Mouse (Mus musculus) CH12.LX (cell line): ENCODE measurements around the gene Atp6v0b. TPM values are rescaled to one million over a fixed set of nuclear protein-coding genes. Genes with fewer than 3 reads are reported as not detected.

Experiments
- DNase-seq: peaks from one replicate; pipeline ENCODE4 v3.0.0-alpha.2; 2013; ENCODE audit errors: extremely low read depth
- H3K27ac ChIP-seq: 2 replicates; pipeline ENCODE4 v1.5.1; 2012; ENCODE audit warnings: low read depth, mild to moderate bottlenecking, control low read depth, moderate library complexity; ENCODE audit not compliant: insufficient read depth
- H3K27me3 ChIP-seq: replicated peaks from 2 replicates; pipeline ENCODE3; 2012; ENCODE audit warnings: inconsistent platforms
- H3K36me3 ChIP-seq, 2 experiments: replicated peaks in 1 of 2; 2 replicates each; pipeline versions ENCODE3 to v1.6.1; 2012; ENCODE audit warnings: inconsistent platforms in 1 of 2, low read length in 1 of 2, mild to moderate bottlenecking in 1 of 2, mixed read lengths in 1 of 2, moderate library complexity in 1 of 2; ENCODE audit not compliant: control insufficient read depth in 1 of 2, insufficient read depth in 1 of 2
- H3K4me1 ChIP-seq, 2 experiments: 2 replicates each; pipeline ENCODE4 v1.6.1; 2012; ENCODE audit warnings: inconsistent platforms in 1 of 2, moderate library complexity in 1 of 2; ENCODE audit not compliant: insufficient read depth in 2 of 2, control insufficient read depth in 1 of 2
- H3K4me2 ChIP-seq: 2 replicates; pipeline ENCODE4 v1.6.1; 2012; ENCODE audit warnings: low read depth, mild to moderate bottlenecking, control low read depth; ENCODE audit not compliant: poor library complexity, insufficient read depth, severe bottlenecking
- H3K4me3 ChIP-seq, 3 experiments: fragments of 150-350 bp in 1 of 3; sonication (generic) in 1 of 3; replicated peaks in 1 of 3; 2 replicates each; pipeline versions ENCODE3 to v1.5.1; 2011 to 2012; ENCODE audit warnings: low read depth in 2 of 3, low read length in 2 of 3, mild to moderate bottlenecking in 2 of 3, moderate library complexity in 2 of 3, control low read depth in 1 of 3, improper control_type of control experiment in 1 of 3, inconsistent platforms in 1 of 3, mixed read lengths in 1 of 3; ENCODE audit not compliant: poor library complexity in 1 of 3
- H3K79me2 ChIP-seq: replicated peaks from 2 replicates; pipeline ENCODE4 v1.6.1; 2012; ENCODE audit warnings: mild to moderate bottlenecking, moderate library complexity; ENCODE audit not compliant: control insufficient read depth, poor library complexity, insufficient read depth, severe bottlenecking; ENCODE audit errors: extremely low read depth
- H3K9ac ChIP-seq: 2 replicates; pipeline ENCODE4 v1.6.1; 2012; ENCODE audit warnings: low read depth, mild to moderate bottlenecking, control low read depth, moderate library complexity; ENCODE audit not compliant: insufficient read depth
- H3K9me3 ChIP-seq: replicated peaks from 2 replicates; pipeline ENCODE3; 2012; ENCODE audit warnings: low read length, inconsistent platforms, mixed read lengths
- BHLHE40 ChIP-seq: IDR thresholded peaks from 2 replicates; pipeline ENCODE4 v1.6.1; 2011; ENCODE audit warnings: mild to moderate bottlenecking, low read depth, low read length, improper control_type of control experiment
- CHD1 ChIP-seq: IDR thresholded peaks from 2 replicates; pipeline ENCODE4 v1.6.1; 2012; ENCODE audit warnings: low read depth, low read length, improper control_type of control experiment, inconsistent platforms
- CHD2 ChIP-seq: IDR thresholded peaks from 2 replicates; pipeline ENCODE4 v1.6.1; 2011; ENCODE audit warnings: low read length, improper control_type of control experiment
- CTCF ChIP-seq, 2 experiments: IDR thresholded peaks in 1 of 2; conservative IDR thresholded peaks in 1 of 2; 2 replicates each; pipeline ENCODE4 v1.5.1; 2011 to 2012; ENCODE audit warnings: low read depth in 2 of 2, low read length in 2 of 2, improper control_type of control experiment in 1 of 2, inconsistent platforms in 1 of 2, mild to moderate bottlenecking in 1 of 2, moderate library complexity in 1 of 2
- E2F4 ChIP-seq: IDR thresholded peaks from 2 replicates; pipeline ENCODE4 v1.6.1; 2011; ENCODE audit warnings: low read depth, low read length, improper control_type of control experiment; ENCODE audit not compliant: insufficient replicate concordance
- ELF1 ChIP-seq: IDR thresholded peaks from 2 replicates; pipeline ENCODE4 v1.6.1; 2014; ENCODE audit warnings: low read depth, mild to moderate bottlenecking, inconsistent platforms, low read length, improper control_type of control experiment
- EP300 ChIP-seq: IDR thresholded peaks from 2 replicates; pipeline ENCODE4 v1.6.1; 2011; ENCODE audit warnings: low read length, improper control_type of control experiment
- ETS1 ChIP-seq: conservative IDR thresholded peaks from 2 replicates; pipeline ENCODE4 v1.6.1; 2012; ENCODE audit warnings: low read depth, mild to moderate bottlenecking, inconsistent platforms, low read length, improper control_type of control experiment, moderate library complexity
- GABPA ChIP-seq: IDR thresholded peaks from 2 replicates; pipeline ENCODE4 v1.6.1; 2012; ENCODE audit warnings: low read depth, low read length, improper control_type of control experiment, inconsistent platforms; ENCODE audit not compliant: insufficient replicate concordance
- HCFC1 ChIP-seq: IDR thresholded peaks from 2 replicates; pipeline ENCODE4 v1.6.1; 2012; ENCODE audit warnings: low read depth, mild to moderate bottlenecking, inconsistent platforms, low read length, improper control_type of control experiment
- IRF4 ChIP-seq: IDR thresholded peaks from 2 replicates; pipeline ENCODE4 v1.6.1; 2014; ENCODE audit warnings: low read depth, mild to moderate bottlenecking, inconsistent platforms, low read length, improper control_type of control experiment
- JUN ChIP-seq: IDR thresholded peaks from 2 replicates; pipeline ENCODE4 v1.6.1; 2011; ENCODE audit warnings: low read depth, mild to moderate bottlenecking, low read length, improper control_type of control experiment, moderate library complexity; ENCODE audit not compliant: insufficient read depth
- JUND ChIP-seq: conservative IDR thresholded peaks from 2 replicates; pipeline ENCODE4 v1.6.1; 2011; ENCODE audit warnings: low read depth, low read length, improper control_type of control experiment
- KAT2A ChIP-seq: IDR thresholded peaks from 2 replicates; pipeline ENCODE4 v1.6.1; 2012; ENCODE audit warnings: low read length, improper control_type of control experiment, inconsistent platforms; ENCODE audit not compliant: insufficient replicate concordance
- MAFK ChIP-seq: IDR thresholded peaks from 2 replicates; pipeline ENCODE4 v1.6.1; 2011; ENCODE audit warnings: low read length, improper control_type of control experiment; ENCODE audit not compliant: insufficient replicate concordance
- MAX ChIP-seq: IDR thresholded peaks from 2 replicates; pipeline ENCODE4 v1.6.1; 2011; ENCODE audit warnings: low read length, improper control_type of control experiment
- MEF2A ChIP-seq: IDR thresholded peaks from 2 replicates; pipeline ENCODE4 v1.6.1; 2014; ENCODE audit warnings: low read depth, mild to moderate bottlenecking, inconsistent platforms, low read length, improper control_type of control experiment, borderline replicate concordance
- MXI1 ChIP-seq: IDR thresholded peaks from 2 replicates; pipeline ENCODE4 v1.6.1; 2011; ENCODE audit warnings: mild to moderate bottlenecking, low read depth, low read length, improper control_type of control experiment
- MYC ChIP-seq: IDR thresholded peaks from 2 replicates; pipeline ENCODE4 v1.6.1; 2011; ENCODE audit warnings: low read depth, mild to moderate bottlenecking, improper control_type of control experiment, low read length
- NELFE ChIP-seq: IDR thresholded peaks from 2 replicates; pipeline ENCODE4 v1.6.1; 2011; ENCODE audit warnings: low read depth, low read length, improper control_type of control experiment
- NRF1 ChIP-seq: IDR thresholded peaks from 2 replicates; pipeline ENCODE4 v1.6.1; 2014; ENCODE audit warnings: low read depth, mild to moderate bottlenecking, inconsistent platforms, low read length, improper control_type of control experiment, moderate library complexity
- PAX5 ChIP-seq: IDR thresholded peaks from 2 replicates; pipeline ENCODE4 v1.6.1; 2012; ENCODE audit warnings: low read length, inconsistent platforms, mixed read lengths
- POLR2A ChIP-seq: IDR thresholded peaks from 2 replicates; pipeline ENCODE4 v1.6.1; 2011; ENCODE audit warnings: low read depth, mild to moderate bottlenecking, improper control_type of control experiment, low read length
- POLR2AphosphoS2 ChIP-seq: IDR thresholded peaks from 2 replicates; pipeline ENCODE4 v1.6.1; 2011; ENCODE audit warnings: low read depth, low read length, improper control_type of control experiment
- RAD21 ChIP-seq: IDR thresholded peaks from 2 replicates; pipeline ENCODE4 v1.6.1; 2011; ENCODE audit warnings: low read depth, mild to moderate bottlenecking, low read length, improper control_type of control experiment, moderate library complexity
- RCOR1 ChIP-seq: conservative IDR thresholded peaks from 2 replicates; pipeline ENCODE4 v1.6.1; 2012; ENCODE audit warnings: low read depth, mild to moderate bottlenecking, inconsistent platforms, low read length, improper control_type of control experiment
- SIN3A ChIP-seq: IDR thresholded peaks from 2 replicates; pipeline ENCODE4 v1.6.1; 2012; ENCODE audit warnings: low read length, improper control_type of control experiment, inconsistent platforms
- SMC3 ChIP-seq: IDR thresholded peaks from 2 replicates; pipeline ENCODE4 v1.6.1; 2011; ENCODE audit warnings: low read depth, low read length, improper control_type of control experiment
- TBP ChIP-seq: conservative IDR thresholded peaks from 2 replicates; pipeline ENCODE4 v1.6.1; 2011; ENCODE audit warnings: low read depth, low read length, improper control_type of control experiment
- TCF12 ChIP-seq: IDR thresholded peaks from 2 replicates; pipeline ENCODE4 v1.6.1; 2014; ENCODE audit warnings: low read depth, mild to moderate bottlenecking, inconsistent platforms, low read length, improper control_type of control experiment
- UBTF ChIP-seq: IDR thresholded peaks from 2 replicates; pipeline ENCODE4 v1.6.1; 2012; ENCODE audit warnings: low read depth, mild to moderate bottlenecking, inconsistent platforms, low read length, improper control_type of control experiment, moderate library complexity
- USF1 ChIP-seq: IDR thresholded peaks from 2 replicates; pipeline ENCODE4 v1.6.1; 2014; ENCODE audit warnings: low read depth, mild to moderate bottlenecking, inconsistent platforms, low read length, improper control_type of control experiment
- USF2 ChIP-seq: conservative IDR thresholded peaks from 2 replicates; pipeline ENCODE4 v1.6.1; 2011; ENCODE audit warnings: low read depth, low read length, improper control_type of control experiment
- ZC3H11A ChIP-seq: IDR thresholded peaks from 2 replicates; pipeline ENCODE4 v1.6.1; 2012; ENCODE audit warnings: low read depth, mild to moderate bottlenecking, inconsistent platforms, low read length, improper control_type of control experiment
- ZKSCAN1 ChIP-seq: IDR thresholded peaks from 2 replicates; pipeline ENCODE4 v1.6.1; 2012; ENCODE audit warnings: low read depth, inconsistent platforms, low read length, improper control_type of control experiment, borderline replicate concordance
- ZMIZ1 ChIP-seq: IDR thresholded peaks from 2 replicates; pipeline ENCODE4 v1.6.1; 2012; ENCODE audit warnings: low read depth, mild to moderate bottlenecking, inconsistent platforms, low read length, improper control_type of control experiment
- ZNF384 ChIP-seq: IDR thresholded peaks from 2 replicates; pipeline ENCODE4 v1.6.1; 2012; ENCODE audit warnings: low read depth, low read length, improper control_type of control experiment, inconsistent platforms
- dilution Hi-C: fragments of 300-500 bp; cut with MboI; formaldehyde crosslinking; loops from 2 replicates; pipeline ENCODE4 v1.14.3; 2020; ENCODE audit warnings: low sequenced_read_pairs; ENCODE audit not compliant: extremely low pct_unique_long_range_greater_than_20kb, extremely low pct_ligation_motif_present
- in situ Hi-C: fragments of 300-500 bp; cut with MboI; formaldehyde crosslinking; loops from 3 replicates; pipeline ENCODE4 v1.14.3; 2019; ENCODE audit warnings: low sequenced_read_pairs, low pct_ligation_motif_present, low pct_unique_long_range_greater_than_20kb, mixed read lengths
- polyA plus RNA-seq: library from polyadenylated mRNA; unstranded; fragments of >175 nt; gene quantifications from 2 replicates; pipeline ENCODE4 v1.2.1, GENCODE M21; 2012; ENCODE audit warnings: low read depth; ENCODE audit not compliant: insufficient read length
- total RNA-seq, 2 experiments: library from RNA; depleted of rRNA; stranded (reverse); fragments of 300-350 nt in 1 of 2; fragments of >200 nt in 1 of 2; gene quantifications; 2 replicates each; pipeline ENCODE4 v1.2.3; 2012 to 2014

The Atp6v0b gene
- total and polyA plus RNA-seq, 3 experiments = 176 to 202 (median 186) TPM

DNA sequence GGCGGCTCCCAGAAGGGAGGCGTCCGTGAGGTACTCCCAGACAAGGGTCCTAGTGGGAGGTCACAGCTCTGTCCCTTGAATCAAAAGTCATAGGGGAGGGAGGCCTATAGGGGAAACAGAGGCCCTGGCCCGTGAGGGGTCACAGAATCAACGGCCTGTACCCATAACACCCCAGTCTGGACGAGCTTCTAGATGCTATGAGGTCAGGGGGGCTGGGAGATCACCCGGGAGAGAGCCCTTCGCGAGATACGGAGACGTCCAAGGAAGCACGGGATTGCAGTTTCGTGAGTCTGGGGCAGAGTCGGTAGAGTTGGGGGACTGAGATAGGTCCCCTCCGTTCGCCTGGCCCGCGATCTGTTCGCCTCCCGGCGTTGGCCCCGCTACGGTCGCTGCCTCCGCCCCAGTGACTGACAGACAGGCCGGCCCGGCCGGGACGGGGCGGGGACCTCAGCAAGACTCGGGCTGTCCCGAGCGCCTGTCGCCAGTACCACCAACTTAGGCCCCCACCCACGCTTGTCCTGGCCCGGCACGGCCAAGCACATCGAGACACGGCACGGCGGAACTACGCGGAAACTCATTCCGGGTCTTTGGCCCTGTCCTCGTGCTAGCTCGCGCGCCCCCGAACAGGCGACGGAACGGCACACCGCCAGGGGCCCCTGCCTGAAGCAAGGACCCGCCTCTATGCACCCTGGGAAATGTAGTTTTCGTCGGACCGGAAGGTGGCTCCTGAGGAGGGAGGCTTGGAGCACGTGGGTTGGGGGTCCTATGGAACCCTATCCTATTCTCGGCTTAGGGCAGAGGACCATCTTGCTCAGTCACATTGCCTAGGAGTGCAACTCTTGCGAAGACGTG, 27.7 kb upstream of the Atp6v0b start, which contains the start of gene Ipo13:
Gene Ipo13, minus strand, starts transcription at position 409 of the 852 bp plus-strand sequence.
- Histone ChIP-seq H3K36me3 (peaks cover 13 to 36% of the 10 kb centered on the region in 2 experiments), H3K4me3 (peak within 1 kb of the TSS; percentile 84 to 96 (median 86)), H3K79me2 (peaks cover 12% of the 10 kb centered on the region; the same call in 1 of the 2 replicates), H3K9me3 (no peaks in the 10 kb centered on the region), H3K9ac (peak within 1 kb of the TSS; percentile 82), H3K4me2 (peak within 1 kb of the TSS; percentile 89), H3K27me3 (no peaks in the 10 kb centered on the region), H3K27ac (peak within 1 kb of the TSS; percentile 47; the same call in 1 of the 2 replicates), H3K4me1 (peaks cover 6 to 54% of the 10 kb centered on the region in 2 experiments; a peak in 3 of 4 replicates)
- dilution Hi-C loops = no loop called here
- peak; percentile 93 for DNase-seq
- in situ Hi-C loops = loop anchor here (10.0 kb wide), 1 partner anchor 150 kb away; no protein-coding TSS in a partner anchor
- peak; percentile 73 for TF ChIP-seq USF1
- TF ChIP-seq RAD21 = no peak
- TF ChIP-seq UBTF = 0 out of 2 replicates have a peak, but pooled peaks have one; percentile 54
- 0 out of 2 replicates have a peak, but pooled peaks have one; percentile 32 for TF ChIP-seq MEF2A
- TF ChIP-seq PAX5 = no peak
- peak; percentile 52; the same call in 1 of the 2 replicates for TF ChIP-seq GABPA
- no peak for TF ChIP-seq EP300
- TF ChIP-seq USF2 = peak; percentile 49; the same call in 1 of the 2 replicates
- 0 out of 2 replicates have a peak, but pooled peaks have one; percentile 78 for TF ChIP-seq POLR2AphosphoS2
- peak; percentile 90 for TF ChIP-seq ELF1
- peak; percentile 99 for TF ChIP-seq MXI1
- no peak for TF ChIP-seq MAFK
- peak; percentile 98 for TF ChIP-seq HCFC1
- peak; percentile 89 for TF ChIP-seq SIN3A
- peak; percentile 100 for TF ChIP-seq MAX
- no peak for TF ChIP-seq E2F4
- TF ChIP-seq KAT2A = peak; percentile 96
- TF ChIP-seq IRF4 = 0 out of 2 replicates have a peak, but pooled peaks have one; percentile 24
- TF ChIP-seq JUN = no peak
- TF ChIP-seq RCOR1 = no peak
- no peak for TF ChIP-seq SMC3
- TF ChIP-seq CHD2 = no peak
- TF ChIP-seq ZMIZ1 = peak; percentile 79
- no peak for TF ChIP-seq CHD1
- TF ChIP-seq MYC = peak; percentile 99
- 0 out of 2 replicates have a peak, but pooled peaks have one; percentile 69 for TF ChIP-seq NELFE
- TF ChIP-seq POLR2A = peak; percentile 77
- no peak for TF ChIP-seq ZNF384
- peak; percentile 44; the same call in 1 of the 2 replicates for TF ChIP-seq NRF1
- no peak for TF ChIP-seq JUND
- TF ChIP-seq BHLHE40 = peak; percentile 89
- TF ChIP-seq CTCF (conservative IDR thresholded peaks at IDR 0.05 in 1 of 2, IDR thresholded peaks at IDR 0.05 in 1 of 2; ENCODE audit: low read depth in 2 of 2, low read length in 2 of 2) = no peak
- no peak for TF ChIP-seq ZC3H11A
- peak; percentile 40 for TF ChIP-seq TCF12
- no peak for TF ChIP-seq ZKSCAN1
- TF ChIP-seq ETS1 = no peak
- TF ChIP-seq TBP = peak; percentile 43; the same call in 1 of the 2 replicates
